Mouse (Mus musculus) G1E (cell line): ENCODE results near the gene Oscar.

Experiments used
- CTCF ChIP-seq: IDR thresholded peaks from 2 replicates; pipeline ENCODE4 v1.5.1; 2012; ENCODE audit warnings: low read depth, low read length, inconsistent platforms, mixed read lengths
- GATA2 ChIP-seq: IDR thresholded peaks from 2 replicates; pipeline ENCODE4 v1.6.1; 2012; ENCODE audit warnings: low read depth, low read length, inconsistent platforms, borderline replicate concordance

DNA sequence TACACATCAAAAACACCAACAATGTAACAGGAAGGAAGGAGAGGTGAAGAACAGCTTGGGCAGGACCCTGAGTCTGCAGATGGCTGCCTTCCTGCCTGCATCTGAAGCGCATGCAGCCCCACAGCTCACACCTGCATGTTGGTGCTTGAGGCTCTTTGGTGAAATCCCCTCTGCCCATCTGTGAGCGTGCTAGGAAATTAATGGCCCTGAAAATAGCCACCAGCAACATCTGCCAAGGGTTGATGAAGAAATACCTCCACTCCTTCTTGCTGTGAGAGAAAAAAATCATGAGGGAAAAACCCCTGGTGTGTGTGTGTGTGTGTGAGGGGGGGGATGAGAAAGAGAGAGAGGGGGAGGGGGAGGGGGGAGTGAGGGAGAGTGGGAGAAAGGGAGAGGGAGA is 35.9 kb downstream of the Oscar start:
- TF ChIP-seq GATA2 (no peak), CTCF (no peak)
